Mouse (Mus musculus) neural tube, embryonic 14.5 days (tissue): ENCODE measurements around the gene Fam163a. TPM values are rescaled to one million over a fixed set of nuclear protein-coding genes. Genes with fewer than 3 reads are reported as not detected.
A peak's percentile ranks its signal among the peaks of the same experiment; 100 is the strongest.

Source experiments
- ATAC-seq: fragments of 200-750 bp; cut with Nextera tagmentation; 2 replicates; pipeline ENCODE4 v1.8.0; 2017; ENCODE audit warnings: low read depth, mild to moderate bottlenecking, moderate TSS enrichment, moderate library complexity
- H3K27ac ChIP-seq: fragments of 300-500 bp; sonication (generic); 2 replicates; pipeline ENCODE4 v1.5.1; 2014; ENCODE audit warnings: low read depth, mild to moderate bottlenecking, control low read depth, low read length, moderate library complexity, mixed read lengths
- H3K27me3 ChIP-seq: fragments of 300-500 bp; sonication (generic); 2 replicates; pipeline ENCODE4 v1.6.1; 2014; ENCODE audit warnings: low read length; ENCODE audit not compliant: control insufficient read depth, insufficient read depth
- H3K36me3 ChIP-seq: fragments of 300-500 bp; sonication (generic); 2 replicates; pipeline ENCODE4 v1.6.1; 2014; ENCODE audit warnings: low read length, mixed read lengths; ENCODE audit not compliant: control insufficient read depth, insufficient read depth
- H3K4me1 ChIP-seq: fragments of 300-500 bp; sonication (generic); 2 replicates; pipeline ENCODE4 v1.6.1; 2014; ENCODE audit warnings: low read length; ENCODE audit not compliant: control insufficient read depth, insufficient read depth
- H3K4me2 ChIP-seq: fragments of 300-500 bp; sonication (generic); 2 replicates; pipeline ENCODE4 v1.6.1; 2014; ENCODE audit warnings: mild to moderate bottlenecking, low read depth, low read length, control low read depth
- H3K4me3 ChIP-seq: fragments of 300-500 bp; sonication (generic); 2 replicates; pipeline ENCODE4 v1.5.1; 2014; ENCODE audit warnings: low read depth, low read length, control low read depth, mixed read lengths
- H3K9ac ChIP-seq: fragments of 300-500 bp; sonication (generic); replicated peaks from 2 replicates; pipeline ENCODE4 v1.6.1; 2014; ENCODE audit warnings: low read depth, mild to moderate bottlenecking, control low read depth, low read length, mixed read lengths
- H3K9me3 ChIP-seq: fragments of 300-500 bp; sonication (generic); 2 replicates; pipeline ENCODE4 v1.6.1; 2016; ENCODE audit warnings: low read length; ENCODE audit not compliant: control insufficient read depth
- WGBS: fragments of 180-500 bp; shearing (Covaris S2); extraction: QIAGEN DNeasy Blood & Tissue Kit; methylation state at CpG from one replicate; pipeline ENCODE4 v1.1.7; 2014; 5-methylcytosine and 5-hydroxymethylcytosine counted together
- polyA plus RNA-seq: library from polyadenylated mRNA; unstranded; fragments of >200 nt; fragmentation: Nextera tagmentation; extraction: Ambion mirVana; gene quantifications from 2 replicates; pipeline ENCODE4 v1.2.1, GENCODE M21; 2014

Fam163a gene
- polyA plus RNA-seq, 1 experiment from 2014 or later = 5.0 TPM

DNA sequence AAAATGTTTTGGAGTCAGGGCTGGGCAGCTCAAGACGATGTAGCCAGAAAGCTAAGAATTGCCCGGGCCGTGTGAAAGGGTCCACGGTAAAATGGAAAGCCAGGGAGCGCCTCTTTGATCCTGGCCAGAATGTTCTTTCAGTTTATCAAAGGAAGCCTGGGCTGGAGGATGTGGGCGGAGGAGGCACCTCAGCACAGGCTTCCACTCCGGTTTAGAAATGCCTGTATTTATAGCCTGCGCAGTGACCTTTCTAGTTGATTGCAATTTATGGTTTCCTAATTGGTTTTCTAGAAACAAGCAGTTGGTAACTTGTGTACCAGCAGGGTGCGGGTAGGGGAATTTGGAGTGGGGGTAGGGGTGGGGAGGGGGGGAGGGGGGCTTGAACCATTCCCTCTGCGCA lies 96.4 kb downstream of the Fam163a start:
- Histone ChIP-seq H3K9me3 (no peaks in the 10 kb centered on the region), H3K36me3 (no peaks in the 10 kb centered on the region), H3K4me3 (no peak overlapping the region), H3K4me1 (no peaks in the 10 kb centered on the region), H3K9ac (no peak overlapping the region), H3K27ac (no peak overlapping the region), H3K27me3 (no peaks in the 10 kb centered on the region), H3K4me2 (no peak overlapping the region)
- 7% methylated on average over 10 of the region's 10 CpGs for WGBS
- ATAC-seq = peak; percentile 38; the same call in 1 of the 2 replicates

DNA sequence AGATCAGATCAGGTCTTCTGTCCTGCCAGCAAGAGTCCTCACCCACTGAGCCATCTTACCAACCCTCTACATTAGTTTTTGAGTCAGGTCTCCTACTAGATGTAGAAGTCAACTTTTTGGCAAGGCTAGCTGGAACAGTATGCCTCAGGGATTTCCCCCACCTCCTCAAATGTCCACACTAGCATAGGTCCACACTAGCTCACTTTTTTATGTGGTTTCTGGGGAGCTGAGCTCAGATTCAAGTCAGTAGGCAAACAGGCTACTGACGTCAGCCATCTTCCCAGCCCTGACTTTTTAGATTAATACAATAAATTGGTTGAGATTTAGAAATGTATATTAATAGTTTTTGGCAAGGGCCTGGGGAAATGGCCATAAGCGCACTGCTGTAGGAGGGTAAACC lies 97.4 kb downstream of the Fam163a start:
- Histone ChIP-seq H3K27ac (no peak overlapping the region), H3K36me3 (no peaks in the 10 kb centered on the region), H3K4me3 (no peak overlapping the region), H3K4me1 (no peaks in the 10 kb centered on the region), H3K9me3 (no peaks in the 10 kb centered on the region), H3K4me2 (no peak overlapping the region), H3K9ac (no peak overlapping the region), H3K27me3 (no peaks in the 10 kb centered on the region)
- 87% methylated on average over 2 of the region's 2 CpGs for WGBS
- no peak for ATAC-seq

DNA sequence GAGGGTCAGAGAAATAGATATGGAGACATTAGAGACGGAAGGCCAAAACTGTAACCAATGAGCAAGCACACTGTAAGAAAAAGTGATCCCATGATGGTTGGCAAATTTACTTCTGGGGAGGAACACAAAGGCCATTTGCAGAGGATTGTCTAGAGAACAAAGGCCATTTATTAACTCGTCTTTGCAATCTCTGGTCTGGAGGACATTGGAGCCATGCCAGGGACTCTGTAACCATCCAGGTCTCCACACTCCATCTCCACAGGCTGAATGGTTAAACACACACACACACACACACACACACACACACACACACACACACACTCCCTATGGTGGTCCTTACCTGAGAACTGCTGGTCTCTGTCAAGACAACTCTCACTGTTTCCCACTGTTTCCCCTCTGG lies 99.4 kb downstream of the Fam163a start:
- H3K9ac ChIP-seq = no peak overlapping the region
- ATAC-seq = no peak
- 63% methylated on average over 2 of the region's 2 CpGs for WGBS
- H3K36me3 ChIP-seq = no peaks in the 10 kb centered on the region
- H3K27me3 ChIP-seq = no peaks in the 10 kb centered on the region
- H3K4me2 ChIP-seq = no peak overlapping the region
- no peaks in the 10 kb centered on the region for H3K9me3 ChIP-seq
- no peak overlapping the region for H3K4me3 ChIP-seq
- no peak overlapping the region for H3K27ac ChIP-seq
- H3K4me1 ChIP-seq = no peaks in the 10 kb centered on the region

DNA sequence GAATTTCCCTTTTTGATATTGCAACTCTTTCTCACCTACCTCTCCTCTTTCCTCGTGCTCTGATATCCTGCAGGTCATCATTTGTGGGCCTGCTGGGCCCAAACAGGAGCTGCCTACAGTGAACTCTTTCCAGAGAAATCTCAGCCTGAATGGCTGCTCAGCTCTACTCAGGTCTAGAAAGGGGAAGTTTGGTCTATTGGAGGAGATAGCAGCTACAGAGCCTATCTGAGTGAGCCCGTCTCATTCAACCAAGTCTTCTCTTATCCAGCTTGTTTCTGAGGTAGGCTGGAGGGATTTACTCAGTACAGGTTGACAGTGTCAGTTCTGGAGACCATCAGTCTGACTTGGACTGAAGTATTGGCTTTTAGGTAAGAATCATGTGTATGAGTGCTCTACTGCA lies 101.1 kb downstream of the Fam163a start:
- Histone ChIP-seq H3K9ac (no peak overlapping the region), H3K27me3 (no peaks in the 10 kb centered on the region), H3K36me3 (no peaks in the 10 kb centered on the region), H3K4me2 (no peak overlapping the region), H3K27ac (no peak overlapping the region), H3K9me3 (no peaks in the 10 kb centered on the region), H3K4me1 (no peaks in the 10 kb centered on the region), H3K4me3 (no peak overlapping the region)
- no peak for ATAC-seq
- WGBS = 100% methylated on average over 2 of the region's 2 CpGs

DNA sequence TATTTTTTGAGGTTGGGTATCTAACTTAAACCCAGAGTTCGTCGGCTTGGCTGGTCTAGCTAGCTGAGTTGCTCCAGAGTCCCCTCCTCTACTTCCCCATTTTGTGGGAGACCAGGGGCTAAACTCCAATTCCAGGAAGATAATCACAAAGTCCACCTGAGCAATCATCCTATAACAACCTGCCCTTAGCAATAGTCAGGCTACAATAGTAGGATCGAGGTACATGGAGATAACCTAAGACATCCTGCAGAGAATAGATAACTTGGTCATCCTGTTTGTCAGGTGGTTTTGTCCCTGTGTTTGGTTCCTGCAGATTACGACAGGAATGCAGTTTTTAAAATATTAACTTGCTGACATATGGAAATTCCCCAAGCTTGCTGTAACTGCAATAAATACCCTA lies 113.0 kb downstream of the Fam163a start:
- no peak for ATAC-seq
- H3K27me3 ChIP-seq = no peaks in the 10 kb centered on the region
- 0 out of 2 replicates have a peak, but pooled peaks cover 3% of the 10 kb centered on the region for H3K4me1 ChIP-seq
- H3K9me3 ChIP-seq = no peaks in the 10 kb centered on the region
- no peak overlapping the region for H3K27ac ChIP-seq
- 85% methylated on average over 4 of the region's 4 CpGs for WGBS
- no peaks in the 10 kb centered on the region for H3K36me3 ChIP-seq
- H3K4me3 ChIP-seq = no peak overlapping the region
- no peak overlapping the region for H3K4me2 ChIP-seq
- H3K9ac ChIP-seq = no peak overlapping the region

DNA sequence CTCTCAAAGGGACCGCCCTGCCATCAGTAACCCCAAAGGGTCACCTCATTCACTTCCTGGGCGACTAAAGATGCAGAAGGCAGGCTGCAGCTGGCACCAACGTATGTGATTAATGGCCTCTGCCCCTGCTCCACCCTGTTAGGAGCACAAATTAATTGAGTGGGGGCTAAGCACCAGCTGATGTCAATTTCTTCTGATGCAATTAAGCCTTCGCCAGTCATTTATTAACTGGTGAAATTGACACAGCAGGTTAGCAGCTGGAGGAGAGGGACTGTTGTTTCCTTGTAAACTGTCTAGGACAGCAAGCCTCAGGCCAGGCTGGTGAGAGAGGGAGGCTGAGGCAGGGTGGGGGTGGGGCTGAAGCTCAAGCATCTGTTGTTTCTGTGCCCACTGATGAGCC lies 114.8 kb downstream of the Fam163a start:
- no peak overlapping the region for H3K4me3 ChIP-seq
- peak; percentile 88 for ATAC-seq
- no peaks in the 10 kb centered on the region for H3K9me3 ChIP-seq
- H3K4me2 ChIP-seq = no peak overlapping the region
- 24% methylated on average over 4 of the region's 4 CpGs for WGBS
- H3K4me1 ChIP-seq = 0 out of 2 replicates have a peak, but pooled peaks cover 3% of the 10 kb centered on the region
- H3K9ac ChIP-seq = no peak overlapping the region
- H3K36me3 ChIP-seq = no peaks in the 10 kb centered on the region
- H3K27me3 ChIP-seq = no peaks in the 10 kb centered on the region
- H3K27ac ChIP-seq = no peak overlapping the region

DNA sequence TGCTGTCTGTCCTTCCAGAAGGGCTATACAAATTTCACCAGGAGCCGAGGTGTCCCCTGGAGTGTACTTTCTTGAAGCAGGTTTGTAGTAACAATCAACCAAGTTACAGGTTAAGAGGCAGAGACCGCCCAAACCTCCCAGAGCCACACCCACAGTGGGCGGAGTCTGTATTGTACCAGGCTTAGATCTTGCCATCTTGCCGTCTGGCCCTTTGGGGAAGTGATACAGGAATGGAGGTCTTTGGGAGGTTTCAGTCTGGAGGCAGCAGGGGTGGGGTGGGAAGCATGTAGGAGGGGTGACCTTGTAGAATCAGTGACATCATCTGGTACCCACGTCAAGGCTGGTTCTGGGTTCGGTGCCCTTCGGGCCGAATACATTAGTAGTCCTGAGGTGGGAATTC lies 115.3 kb downstream of the Fam163a start:
- no peak overlapping the region for H3K9ac ChIP-seq
- no peaks in the 10 kb centered on the region for H3K36me3 ChIP-seq
- 62% methylated on average over 8 of the region's 8 CpGs for WGBS
- no peak overlapping the region for H3K4me3 ChIP-seq
- no peak; the same call in none of the 2 replicates for ATAC-seq
- H3K27me3 ChIP-seq = no peaks in the 10 kb centered on the region
- 0 out of 2 replicates have a peak, but pooled peaks cover 3% of the 10 kb centered on the region for H3K4me1 ChIP-seq
- no peaks in the 10 kb centered on the region for H3K9me3 ChIP-seq
- H3K4me2 ChIP-seq = no peak overlapping the region
- H3K27ac ChIP-seq = no peak overlapping the region

DNA sequence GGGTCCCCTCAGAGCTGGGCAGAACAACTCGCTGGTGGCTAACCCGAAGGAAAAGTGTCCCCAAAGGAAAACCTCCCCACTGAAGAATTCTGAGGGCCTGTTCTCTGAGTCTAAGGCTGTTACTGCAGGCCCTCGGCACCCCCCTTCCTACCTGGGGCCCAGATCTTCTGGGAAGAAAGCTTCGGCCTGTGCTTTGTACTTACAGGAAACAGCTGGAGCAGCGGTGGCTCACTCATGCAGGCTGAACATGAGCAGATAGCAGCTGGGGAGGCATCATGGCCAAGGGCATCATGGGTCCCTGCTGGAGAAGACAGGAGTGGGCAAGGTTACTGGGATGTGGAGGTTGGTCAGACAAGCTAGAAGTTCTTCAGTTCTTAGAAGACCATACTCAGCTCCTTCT lies 117.2 kb downstream of the Fam163a start:
- Histone ChIP-seq H3K9me3 (no peaks in the 10 kb centered on the region), H3K9ac (no peak overlapping the region), H3K27ac (no peak overlapping the region), H3K27me3 (no peaks in the 10 kb centered on the region), H3K36me3 (no peaks in the 10 kb centered on the region), H3K4me1 (0 out of 2 replicates have a peak, but pooled peaks cover 3% of the 10 kb centered on the region), H3K4me3 (no peak overlapping the region), H3K4me2 (no peak overlapping the region)
- 79% methylated on average over 5 of the region's 5 CpGs for WGBS
- ATAC-seq = no peak

DNA sequence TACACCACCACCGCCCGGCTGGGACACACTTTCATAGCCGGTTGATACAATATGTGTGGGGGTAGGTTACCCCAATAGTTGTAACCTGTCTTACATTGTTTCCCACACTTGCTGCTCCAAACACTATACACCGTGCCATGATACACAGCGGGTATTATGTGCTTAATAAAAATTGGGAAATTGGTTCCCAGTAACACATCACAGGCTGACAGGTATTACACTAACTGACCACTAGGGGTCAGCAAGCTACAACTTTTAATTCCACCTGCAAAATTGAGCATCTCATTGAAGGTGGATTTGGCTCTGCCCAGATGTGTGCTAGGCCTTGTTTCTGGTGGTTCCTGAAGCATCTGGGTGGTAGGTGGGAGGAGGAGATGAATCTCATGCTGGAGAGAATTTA lies 119.1 kb downstream of the Fam163a start:
- Histone ChIP-seq H3K27me3 (no peaks in the 10 kb centered on the region), H3K36me3 (no peaks in the 10 kb centered on the region), H3K4me3 (no peak overlapping the region), H3K9me3 (no peaks in the 10 kb centered on the region), H3K27ac (no peak overlapping the region), H3K9ac (no peak overlapping the region), H3K4me1 (0 out of 2 replicates have a peak, but pooled peaks cover 3% of the 10 kb centered on the region), H3K4me2 (no peak overlapping the region)
- peak; percentile 42; the same call in 1 of the 2 replicates for ATAC-seq
- WGBS = 58% methylated on average over 5 of the region's 5 CpGs
